Mouse (Mus musculus): ENCODE measurements around the gene 9530053A07Rik. TPM values are rescaled to one million over a fixed set of nuclear protein-coding genes. Genes with fewer than 3 reads are reported as not detected.

Gene 9530053A07Rik
- polyA plus RNA-seq, 1 experiment from 2014 or later, result 0.24 TPM

- Histone ChIP-seq H3K4me3 (replicated peaks; ENCODE audit: low read length) (no peak overlapping the region), H3K27me3 (ENCODE audit: control insufficient read depth, insufficient read depth, low read length) (no peaks in the 10 kb centered on the region), H3K4me2 (replicated peaks) (no peak overlapping the region), H3K27ac (no peak overlapping the region), H3K9me3 (ENCODE audit: control insufficient read depth, low read length) (no peaks in the 10 kb centered on the region), H3K36me3 (replicated peaks; ENCODE audit: control insufficient read depth, insufficient read depth) (peaks cover 97% of the 10 kb centered on the region), H3K9ac (no peak overlapping the region), H3K4me1 (replicated peaks; ENCODE audit: control insufficient read depth, insufficient read depth, low read length) (peaks cover 6% of the 10 kb centered on the region; the same call in 1 of the 2 replicates)
- WGBS, result 92% methylated on average over 11 of the region's 14 CpGs
- DNase-seq (ENCODE audit: low spot score), result no peak
- ATAC-seq (ENCODE audit: low FRiP score), result no peak
These were observed 56.6 kb downstream of the 9530053A07Rik start for GRCm38 (mm10) chr7:28185884-28186283.

- Histone ChIP-seq H3K9me3 (ENCODE audit: control insufficient read depth, low read length) (no peaks in the 10 kb centered on the region), H3K9ac (no peak overlapping the region), H3K27me3 (ENCODE audit: control insufficient read depth, insufficient read depth, low read length) (no peaks in the 10 kb centered on the region), H3K27ac (no peak overlapping the region), H3K4me3 (replicated peaks; ENCODE audit: low read length) (no peak overlapping the region), H3K4me1 (replicated peaks; ENCODE audit: control insufficient read depth, insufficient read depth, low read length) (no peaks in the 10 kb centered on the region), H3K36me3 (replicated peaks; ENCODE audit: control insufficient read depth, insufficient read depth) (peaks cover 99% of the 10 kb centered on the region), H3K4me2 (replicated peaks) (no peak overlapping the region)
- DNase-seq (ENCODE audit: low spot score) (no peak), ATAC-seq (ENCODE audit: low FRiP score) (0 out of 2 replicates have a peak, but pooled peaks have one; percentile 4)
- WGBS, result 92% methylated on average over 8 of the region's 8 CpGs
These were observed 57.4 kb downstream of the 9530053A07Rik start for GRCm38 (mm10) chr7:28186631-28187030.

GRCm38 (mm10) chr7:28191489-28191888 is 62.2 kb downstream of the 9530053A07Rik start:
- DNase-seq (ENCODE audit: low spot score) (no peak), ATAC-seq (ENCODE audit: low FRiP score) (no peak)
- WGBS, result 99% methylated on average over 3 of the region's 3 CpGs
- H3K27ac ChIP-seq, result no peak overlapping the region
- no peaks in the 10 kb centered on the region for H3K4me1 ChIP-seq (replicated peaks; ENCODE audit: control insufficient read depth, insufficient read depth, low read length)
- no peaks in the 10 kb centered on the region for H3K9me3 ChIP-seq (ENCODE audit: control insufficient read depth, low read length)
- H3K9ac ChIP-seq, result no peak overlapping the region
- no peak overlapping the region for H3K4me3 ChIP-seq (replicated peaks; ENCODE audit: low read length)
- no peak overlapping the region for H3K4me2 ChIP-seq (replicated peaks)
- no peaks in the 10 kb centered on the region for H3K27me3 ChIP-seq (ENCODE audit: control insufficient read depth, insufficient read depth, low read length)
- peaks cover 82% of the 10 kb centered on the region for H3K36me3 ChIP-seq (replicated peaks; ENCODE audit: control insufficient read depth, insufficient read depth)

- no peak overlapping the region for H3K4me3 ChIP-seq (replicated peaks; ENCODE audit: low read length)
- WGBS, result 100% methylated on average over 1 of the region's 1 CpGs
- H3K9ac ChIP-seq, result no peak overlapping the region
- no peak overlapping the region for H3K27ac ChIP-seq
- H3K4me2 ChIP-seq (replicated peaks), result no peak overlapping the region
- H3K9me3 ChIP-seq (ENCODE audit: control insufficient read depth, low read length), result no peaks in the 10 kb centered on the region
- H3K27me3 ChIP-seq (ENCODE audit: control insufficient read depth, insufficient read depth, low read length), result no peaks in the 10 kb centered on the region
- no peak for ATAC-seq (ENCODE audit: low FRiP score)
- no peak for DNase-seq (ENCODE audit: low spot score)
- H3K4me1 ChIP-seq (replicated peaks; ENCODE audit: control insufficient read depth, insufficient read depth, low read length), result no peaks in the 10 kb centered on the region
- peaks cover 78% of the 10 kb centered on the region for H3K36me3 ChIP-seq (replicated peaks; ENCODE audit: control insufficient read depth, insufficient read depth)
These were observed 62.6 kb downstream of the 9530053A07Rik start for GRCm38 (mm10) chr7:28191903-28192302.

GRCm38 (mm10) chr7:28195414-28196098 is 66.3 kb downstream of the 9530053A07Rik start:
- Histone ChIP-seq H3K36me3 (replicated peaks; ENCODE audit: control insufficient read depth, insufficient read depth) (peaks cover 58% of the 10 kb centered on the region), H3K4me1 (replicated peaks; ENCODE audit: control insufficient read depth, insufficient read depth, low read length) (no peaks in the 10 kb centered on the region), H3K9me3 (ENCODE audit: control insufficient read depth, low read length) (no peaks in the 10 kb centered on the region), H3K4me3 (replicated peaks; ENCODE audit: low read length) (no peak overlapping the region), H3K9ac (no peak overlapping the region), H3K27ac (no peak overlapping the region), H3K27me3 (ENCODE audit: control insufficient read depth, insufficient read depth, low read length) (no peaks in the 10 kb centered on the region), H3K4me2 (replicated peaks) (no peak overlapping the region)
- ATAC-seq (ENCODE audit: low FRiP score) (no peak), DNase-seq (ENCODE audit: low spot score) (no peak)
- 86% methylated on average over 5 of the region's 5 CpGs for WGBS

- Histone ChIP-seq H3K4me2 (replicated peaks) (no peak overlapping the region), H3K27me3 (ENCODE audit: control insufficient read depth, insufficient read depth, low read length) (no peaks in the 10 kb centered on the region), H3K27ac (no peak overlapping the region), H3K9ac (no peak overlapping the region), H3K4me1 (replicated peaks; ENCODE audit: control insufficient read depth, insufficient read depth, low read length) (no peaks in the 10 kb centered on the region), H3K4me3 (replicated peaks; ENCODE audit: low read length) (no peak overlapping the region), H3K36me3 (replicated peaks; ENCODE audit: control insufficient read depth, insufficient read depth) (peaks cover 48% of the 10 kb centered on the region), H3K9me3 (ENCODE audit: control insufficient read depth, low read length) (no peaks in the 10 kb centered on the region)
- ATAC-seq (ENCODE audit: low FRiP score) (no peak), DNase-seq (ENCODE audit: low spot score) (no peak)
- WGBS, result 60% methylated on average over 14 of the region's 14 CpGs
These were observed 67.3 kb downstream of the 9530053A07Rik start for GRCm38 (mm10) chr7:28196528-28196927.

GRCm38 (mm10) chr7:28199054-28199453 is 69.8 kb downstream of the 9530053A07Rik start:
- Histone ChIP-seq H3K4me3 (replicated peaks; ENCODE audit: low read length) (no peak overlapping the region), H3K4me1 (replicated peaks; ENCODE audit: control insufficient read depth, insufficient read depth, low read length) (no peaks in the 10 kb centered on the region), H3K9me3 (ENCODE audit: control insufficient read depth, low read length) (no peaks in the 10 kb centered on the region), H3K27ac (no peak overlapping the region), H3K27me3 (ENCODE audit: control insufficient read depth, insufficient read depth, low read length) (no peaks in the 10 kb centered on the region), H3K4me2 (replicated peaks) (no peak overlapping the region), H3K9ac (no peak overlapping the region), H3K36me3 (replicated peaks; ENCODE audit: control insufficient read depth, insufficient read depth) (peaks cover 28% of the 10 kb centered on the region)
- ATAC-seq (ENCODE audit: low FRiP score) (no peak), DNase-seq (ENCODE audit: low spot score) (no peak)
- WGBS, result 82% methylated on average over 4 of the region's 4 CpGs

GRCm38 (mm10) chr7:28203207-28204108 is 74.2 kb downstream of the 9530053A07Rik start:
- WGBS, result 71% methylated on average over 19 of the region's 19 CpGs

GRCm38 (mm10) chr7:28206044-28206600 is 76.9 kb downstream of the 9530053A07Rik start:
- no peaks in the 10 kb centered on the region for H3K4me1 ChIP-seq (replicated peaks; ENCODE audit: control insufficient read depth, insufficient read depth, low read length)
- ATAC-seq (ENCODE audit: low FRiP score), result no peak
- H3K36me3 ChIP-seq (replicated peaks; ENCODE audit: control insufficient read depth, insufficient read depth), result no peaks in the 10 kb centered on the region
- no peak overlapping the region for H3K4me3 ChIP-seq (replicated peaks; ENCODE audit: low read length)
- no peak for DNase-seq (ENCODE audit: low spot score)
- H3K27ac ChIP-seq, result no peak overlapping the region
- H3K27me3 ChIP-seq (ENCODE audit: control insufficient read depth, insufficient read depth, low read length), result no peaks in the 10 kb centered on the region
- no peak overlapping the region for H3K9ac ChIP-seq
- H3K9me3 ChIP-seq (ENCODE audit: control insufficient read depth, low read length), result no peaks in the 10 kb centered on the region
- 78% methylated on average over 4 of the region's 4 CpGs for WGBS
- no peak overlapping the region for H3K4me2 ChIP-seq (replicated peaks)

More at GRCm38 (mm10) chr7:28203207-28204108, 74.2 kb downstream of the 9530053A07Rik start:
- H3K4me1 ChIP-seq (replicated peaks; ENCODE audit: control insufficient read depth, insufficient read depth, low read length), result no peaks in the 10 kb centered on the region
- peaks cover 5% of the 10 kb centered on the region; the same call in 1 of the 2 replicates for H3K36me3 ChIP-seq (replicated peaks; ENCODE audit: control insufficient read depth, insufficient read depth)
- no peaks in the 10 kb centered on the region for H3K9me3 ChIP-seq (ENCODE audit: control insufficient read depth, low read length)
- no peak overlapping the region for H3K9ac ChIP-seq
- DNase-seq (ENCODE audit: low spot score), result no peak
- H3K4me3 ChIP-seq (replicated peaks; ENCODE audit: low read length), result no peak overlapping the region
- no peak overlapping the region for H3K4me2 ChIP-seq (replicated peaks)
- H3K27me3 ChIP-seq (ENCODE audit: control insufficient read depth, insufficient read depth, low read length), result no peaks in the 10 kb centered on the region
- ATAC-seq (ENCODE audit: low FRiP score), result no peak
- H3K27ac ChIP-seq, result no peak overlapping the region

All from hindbrain, embryonic 14.5 days (tissue).